15 mouse cellular contexts compared by ENCODE assay signal in the genomic region with DNA sequence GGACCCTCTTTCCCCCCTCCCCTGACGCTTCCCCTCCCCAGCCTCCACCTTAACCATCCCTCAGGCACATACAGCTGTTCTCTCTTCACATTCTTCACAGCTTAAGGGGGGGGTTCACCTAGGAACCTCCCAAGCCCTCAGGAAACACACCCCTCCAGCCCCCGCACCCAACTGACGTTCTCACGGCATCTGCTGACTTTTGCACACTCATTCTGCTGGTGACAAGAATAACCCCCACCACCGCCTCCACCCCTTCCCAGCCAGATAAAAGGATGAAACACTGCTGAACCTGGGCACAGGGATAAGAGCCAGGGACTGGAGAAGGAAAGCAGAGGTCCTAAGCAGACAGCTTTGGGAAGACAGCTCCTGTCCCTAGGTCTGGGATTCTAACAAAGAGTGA.
"Had no signal": no experiment of that assay in that cellular context is flagged by ENCODE, and none has a peak within 500 bp of the region (broad histone marks: within the 10 kb centered on the region; RNA-seq: fewer than 3 reads in every experiment).

No protein-coding gene starts in this region.

- H3K27ac ChIP-seq: neural tube, embryonic 12.5 days; neural tube, embryonic 13.5 days; neural tube, embryonic 15.5 days; stomach, embryonic 15.5 days; stomach, postnatal 0 days had no signal

- H3K9ac ChIP-seq: neural tube, embryonic 12.5 days; neural tube, embryonic 13.5 days; neural tube, embryonic 15.5 days; stomach, embryonic 15.5 days had no signal

- DNase-seq: retina, postnatal 1 day; right cerebral cortex, postnatal 25 days; right cerebral cortex, postnatal 4 days; spleen, adult 18-20 months; thymus, adult 18-20 months; thymus, adult 2 months; thymus, postnatal 14 days; thymus, postnatal 25 days; thymus, postnatal 36 days; thymus, postnatal 4 days had no signal

- H3K9me3 ChIP-seq: neural tube, embryonic 12.5 days; neural tube, embryonic 13.5 days; neural tube, embryonic 15.5 days; stomach, embryonic 15.5 days had no signal

- H3K4me2 ChIP-seq: neural tube, embryonic 12.5 days; neural tube, embryonic 13.5 days; neural tube, embryonic 15.5 days; stomach, embryonic 15.5 days had no signal

- H3K27me3 ChIP-seq: neural tube, embryonic 12.5 days; neural tube, embryonic 15.5 days; stomach, embryonic 15.5 days had no signal

- H3K4me1 ChIP-seq: stomach, embryonic 15.5 days had no signal

- H3K4me3 ChIP-seq: neural tube, embryonic 12.5 days; neural tube, embryonic 13.5 days; neural tube, embryonic 15.5 days; stomach, embryonic 15.5 days had no signal

- H3K36me3 ChIP-seq: neural tube, embryonic 12.5 days; neural tube, embryonic 13.5 days; neural tube, embryonic 15.5 days; stomach, embryonic 15.5 days had no signal
